Mouse (Mus musculus): Measurements from ENCODE around the gene Ociad1.
"Not testable (repeated sequence)": the region's sequence is repeated elsewhere in the genome, so short reads cannot be mapped to it uniquely, and the experiment has no call there.

Gene Ociad1

GRCm38 (mm10) chr5:73284046-73284445 is 8.5 kb upstream of the Ociad1 start:
- DNase-seq (ENCODE audit: extremely low read depth, low read depth, low spot score) = no peak

DNA sequence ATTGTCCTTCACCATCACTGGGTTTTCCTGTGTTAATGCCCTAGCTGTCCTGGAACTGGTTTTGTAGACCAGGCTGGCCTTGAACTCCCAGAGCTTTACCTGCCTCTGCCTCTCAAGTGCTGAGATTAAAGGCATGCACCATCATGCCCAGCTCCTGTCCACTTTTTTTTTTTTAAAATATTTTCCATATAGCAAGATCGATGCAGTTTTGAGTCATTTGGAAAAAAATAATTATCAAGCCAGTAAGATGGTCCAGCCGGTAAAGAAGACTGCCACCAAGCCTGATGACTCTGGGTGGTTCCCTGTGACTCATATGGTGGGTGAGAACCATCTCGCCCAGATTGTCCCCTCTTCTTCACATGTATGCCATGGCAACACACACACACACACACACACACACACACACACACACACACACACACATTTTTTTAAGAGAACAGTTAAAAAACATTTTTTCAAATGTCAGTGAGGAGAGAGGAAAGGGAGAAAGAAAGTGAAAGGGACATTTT is 7.1 kb upstream of the Ociad1 start:
- DNase-seq (ENCODE audit: extremely low read depth, low read depth, low spot score) = no peak

DNA sequence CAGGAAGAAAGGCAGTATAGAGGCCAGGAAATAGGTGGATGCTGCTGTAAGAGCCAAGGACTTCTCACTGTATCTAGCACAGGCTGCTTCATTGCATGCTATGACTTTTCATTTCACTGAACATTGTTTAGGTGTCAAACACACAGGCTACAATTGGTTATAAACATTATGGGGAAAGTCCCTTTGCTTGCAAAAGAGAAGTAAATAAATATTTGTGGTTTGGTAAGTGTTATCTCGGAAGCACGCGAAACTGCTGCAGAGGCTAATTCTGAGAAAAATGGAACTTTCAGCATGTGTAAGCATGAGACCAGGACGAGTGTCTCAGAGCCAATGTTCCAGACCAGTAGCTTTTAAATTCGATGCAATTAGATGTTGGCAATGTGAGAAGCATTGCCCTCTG is 6.0 kb upstream of the Ociad1 start:
- no peak for DNase-seq (ENCODE audit: extremely low read depth, low read depth, low spot score)

DNA sequence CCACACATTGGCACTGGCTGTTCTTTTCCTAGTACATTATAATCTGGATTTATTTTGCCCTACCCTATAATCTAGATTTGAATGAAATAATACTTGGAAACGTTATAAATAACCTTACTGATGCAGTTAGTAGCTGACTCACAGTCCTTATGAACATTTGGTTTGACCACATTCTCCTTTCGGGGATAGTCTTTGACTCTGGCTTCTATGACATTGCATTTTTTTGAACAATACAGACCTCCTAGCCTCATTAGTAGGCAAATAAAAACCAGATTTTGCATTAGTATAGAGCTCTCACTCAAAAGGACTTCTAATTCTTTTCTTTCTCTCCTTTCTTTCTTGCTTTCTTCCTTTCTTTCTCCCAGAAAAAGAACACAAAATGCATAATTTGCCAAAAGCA is 2.7 kb upstream of the Ociad1 start:
- DNase-seq (ENCODE audit: extremely low read depth, low read depth, low spot score) = no peak

DNA sequence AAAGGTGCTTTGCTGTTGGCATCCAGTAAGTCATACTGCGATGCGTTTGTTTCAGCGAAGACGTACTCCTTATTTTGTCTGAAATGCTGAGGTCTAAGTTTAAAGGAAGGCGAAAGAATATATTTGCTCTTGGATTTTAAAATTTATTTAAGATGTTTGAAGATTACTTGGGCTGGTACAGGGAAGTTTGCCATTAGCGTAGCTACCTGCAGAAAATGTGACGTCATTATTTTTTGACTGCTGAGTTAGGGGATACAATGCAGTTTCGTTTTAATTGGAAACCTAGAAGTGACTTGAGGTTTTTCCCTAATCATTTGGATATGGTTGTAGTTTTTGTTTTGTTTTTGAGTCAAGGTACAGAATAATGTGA is 859 bp downstream of the Ociad1 start:
- no peak for DNase-seq (ENCODE audit: extremely low read depth, low read depth, low spot score)

DNA sequence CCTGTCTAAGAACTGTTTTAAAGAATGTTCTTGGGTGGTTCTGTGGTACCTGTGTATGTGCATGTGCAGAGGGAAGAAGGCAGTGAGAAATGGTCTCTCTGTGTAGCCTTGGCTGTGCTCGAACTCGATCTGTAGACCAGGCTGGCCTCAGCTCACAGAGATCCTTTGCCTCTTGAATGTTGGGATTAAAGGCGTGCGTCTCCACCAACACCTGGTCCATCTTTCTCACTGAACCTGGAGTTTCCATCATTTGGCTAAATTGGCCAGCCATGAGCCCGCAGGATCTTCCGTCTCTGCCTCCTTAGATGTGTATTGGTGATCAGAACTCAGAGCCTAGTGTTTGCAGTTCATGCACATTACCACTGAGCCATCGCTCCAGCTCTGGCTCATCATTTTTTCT is 2.4 kb downstream of the Ociad1 start:
- DNase-seq (ENCODE audit: extremely low read depth, low read depth, low spot score) = no peak

- no peak for DNase-seq (ENCODE audit: extremely low read depth, low read depth, low spot score)
Measured at GRCm38 (mm10) chr5:73295916-73296315, 3.3 kb downstream of the Ociad1 start.

DNA sequence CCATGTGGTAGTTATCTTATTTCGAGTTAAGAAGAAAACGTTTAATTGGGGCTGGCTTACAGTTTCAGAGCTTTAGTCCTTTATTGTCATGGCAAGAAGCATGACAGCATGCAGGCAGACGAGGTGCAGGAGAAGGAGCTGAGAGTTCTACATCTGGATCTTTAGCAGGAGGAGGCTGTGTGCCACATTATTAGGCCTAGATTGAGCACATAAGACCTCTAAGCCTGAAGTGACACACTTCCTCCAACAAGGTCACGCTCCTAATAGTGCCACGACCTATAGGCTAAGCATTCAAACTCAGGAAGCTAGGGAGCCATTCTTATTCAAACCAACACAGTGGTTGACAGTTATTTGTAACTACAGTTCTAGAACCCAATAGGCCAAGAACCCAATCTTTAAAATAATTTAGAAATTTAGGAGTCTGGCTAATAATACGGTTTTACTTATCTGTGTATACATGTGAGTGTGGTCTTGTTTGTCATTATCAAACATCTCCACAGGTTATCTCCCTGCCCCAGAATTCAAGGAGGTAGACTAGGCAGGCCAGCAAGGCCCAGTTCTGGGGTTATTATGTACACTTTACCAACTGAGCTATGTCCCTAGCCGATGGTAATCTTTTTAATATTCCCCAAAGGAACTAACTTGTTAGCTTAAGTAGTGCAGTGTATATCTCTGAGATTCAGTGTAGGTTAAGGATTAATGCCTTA is 9.2 kb downstream of the Ociad1 start:
- DNase-seq (ENCODE audit: extremely low read depth, low read depth, low spot score) = no peak

DNA sequence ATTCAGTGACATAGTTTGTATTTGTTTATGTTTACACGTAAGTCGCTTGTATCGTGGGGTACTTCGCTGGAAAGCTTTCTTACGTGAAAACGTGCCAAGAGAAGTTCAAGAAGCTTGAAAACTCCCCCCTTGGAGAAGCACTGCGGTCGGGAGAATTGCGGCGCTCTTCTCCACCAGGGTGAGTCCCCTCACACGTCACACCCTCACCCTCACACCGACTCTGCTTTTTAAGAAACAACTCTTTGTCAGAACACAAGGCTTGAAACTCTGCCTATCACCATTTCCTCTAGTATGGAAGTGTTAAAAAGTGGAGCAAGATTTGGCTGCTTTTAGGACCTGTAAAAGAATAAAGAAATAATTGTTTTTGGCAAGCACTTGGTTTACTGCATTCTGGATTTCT is 11.9 kb downstream of the Ociad1 start:
- DNase-seq (ENCODE audit: extremely low read depth, low read depth, low spot score) = no peak

GRCm38 (mm10) chr5:73306486-73306885 is 13.9 kb downstream of the Ociad1 start:
- no peak for DNase-seq (ENCODE audit: extremely low read depth, low read depth, low spot score)

DNA sequence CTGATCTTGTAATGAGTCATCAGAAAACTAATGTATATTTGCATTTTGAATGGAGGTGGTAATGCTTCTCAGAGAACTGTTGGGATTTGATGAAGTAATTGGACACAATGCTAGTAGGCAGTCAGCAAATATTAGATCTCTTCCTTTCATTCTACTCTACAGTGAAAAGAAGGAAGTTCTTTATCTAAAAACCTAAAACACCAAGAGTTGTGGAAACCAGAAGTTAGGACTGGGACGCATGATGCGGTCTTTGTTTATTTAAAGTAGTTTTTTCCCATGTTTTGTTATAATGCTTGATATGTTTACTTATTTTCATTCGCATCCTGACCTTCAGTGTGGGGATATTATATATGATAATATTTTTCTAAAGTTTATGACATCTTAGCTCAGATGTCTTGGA is 14.7 kb downstream of the Ociad1 start:
- DNase-seq (ENCODE audit: extremely low read depth, low read depth, low spot score) = no peak

DNA sequence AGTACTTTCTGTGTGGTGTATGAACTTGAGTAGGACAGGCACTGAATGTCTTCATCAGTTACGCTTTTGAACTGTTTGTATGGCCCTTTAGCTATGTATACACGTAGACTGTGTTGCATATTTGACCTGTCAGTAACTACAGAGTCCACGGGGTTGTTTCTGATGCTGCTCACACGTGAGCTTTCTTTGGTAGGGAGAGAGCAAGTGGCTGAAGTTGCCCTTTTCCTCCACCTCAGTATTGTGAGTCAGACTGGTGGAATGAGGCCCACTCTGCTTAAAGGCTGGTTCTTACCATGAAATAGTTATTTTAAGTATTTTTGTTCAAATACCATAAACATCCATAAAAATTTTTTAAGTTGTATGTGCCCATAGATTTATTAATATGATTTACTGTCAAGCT is 16.9 kb downstream of the Ociad1 start:
- no peak for DNase-seq (ENCODE audit: extremely low read depth, low read depth, low spot score)

DNA sequence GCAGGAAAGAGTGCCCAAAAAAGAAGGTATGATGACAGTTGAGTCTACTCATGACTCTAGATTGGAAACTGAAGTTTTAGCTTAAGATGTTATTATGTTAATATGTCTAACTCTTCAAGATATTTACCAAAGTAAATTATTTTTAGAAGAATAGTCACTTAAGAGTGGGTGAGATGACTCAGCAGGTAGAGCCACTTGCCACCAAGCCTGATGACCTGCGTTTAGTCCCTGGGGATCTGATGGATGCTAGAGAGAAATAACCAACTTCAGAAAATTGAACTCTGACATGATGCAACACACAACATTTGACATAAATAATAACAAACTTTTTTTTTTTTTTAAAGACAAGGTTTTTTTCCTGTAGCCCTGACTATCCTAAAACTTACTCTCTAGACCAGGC is 17.8 kb downstream of the Ociad1 start:
- DNase-seq (ENCODE audit: extremely low read depth, low read depth, low spot score) = no peak

- no peak for DNase-seq (ENCODE audit: extremely low read depth, low read depth, low spot score)
Measured at GRCm38 (mm10) chr5:73311458-73311857, 18.9 kb downstream of the Ociad1 start.

- DNase-seq (ENCODE audit: extremely low read depth, low read depth, low spot score) = no peak
Measured at GRCm38 (mm10) chr5:73313591-73313990, 21.0 kb downstream of the Ociad1 start.

GRCm38 (mm10) chr5:73314654-73315053 is 22.1 kb downstream of the Ociad1 start:
- peak; percentile 43 for DNase-seq (ENCODE audit: extremely low read depth, low read depth, low spot score)

- DNase-seq (ENCODE audit: extremely low read depth, low read depth, low spot score) = no peak
Measured at GRCm38 (mm10) chr5:73319306-73319705, 26.7 kb downstream of the Ociad1 start.

DNA sequence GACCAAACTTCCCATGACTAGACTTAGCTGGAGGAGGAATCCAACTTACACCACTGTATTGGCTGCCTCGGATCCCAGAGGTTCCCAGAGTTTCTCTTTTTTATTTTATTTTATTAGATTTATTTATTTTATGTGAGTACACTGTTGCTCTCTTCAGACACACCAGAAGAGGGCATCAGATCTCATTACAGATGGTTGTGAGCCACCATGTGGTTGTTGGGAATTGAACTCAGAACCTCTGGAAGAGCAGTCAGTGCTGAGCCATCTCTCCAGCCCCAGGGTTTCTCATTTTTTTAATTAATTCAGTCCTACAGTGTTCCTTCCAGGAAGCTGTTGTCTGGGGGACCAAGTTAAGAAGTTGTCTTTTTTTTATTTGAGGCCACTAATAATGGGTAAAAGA is 30.1 kb downstream of the Ociad1 start:
- not testable (repeated sequence) for DNase-seq (ENCODE audit: extremely low read depth, low read depth, low spot score)

GRCm38 (mm10) chr5:73323602-73324001 is 31.0 kb downstream of the Ociad1 start:
- no peak for DNase-seq (ENCODE audit: extremely low read depth, low read depth, low spot score)

DNA sequence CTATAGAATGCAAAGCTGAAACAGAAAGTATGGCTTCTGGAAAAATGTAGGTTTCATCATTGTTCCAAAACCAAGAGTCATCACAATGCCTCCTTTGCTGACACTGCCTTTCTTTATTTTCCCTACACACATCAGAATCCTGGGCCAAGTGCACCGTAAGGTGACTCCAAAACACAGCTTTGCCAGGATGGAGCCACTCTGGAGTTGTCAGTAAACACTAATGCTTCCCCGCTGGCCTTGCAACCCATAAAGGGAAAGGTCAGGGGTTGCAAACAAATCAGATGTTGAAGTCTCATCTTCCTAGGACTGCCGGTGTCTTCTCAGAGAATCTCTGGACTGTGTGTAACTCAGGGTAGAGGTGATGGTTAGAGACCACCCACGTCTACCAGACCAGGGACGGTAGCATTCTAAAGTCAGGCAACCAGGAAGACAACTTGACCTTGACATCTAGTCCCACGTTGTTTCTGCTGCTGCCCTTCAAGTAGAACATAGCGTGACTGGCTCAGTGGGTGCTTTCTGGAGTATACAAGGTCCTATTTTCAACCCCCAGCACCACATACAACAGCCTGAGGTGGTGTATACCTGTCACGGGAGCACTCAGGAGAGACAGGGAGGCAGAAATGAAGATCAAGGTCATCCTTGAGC is 32.1 kb downstream of the Ociad1 start:
- DNase-seq (ENCODE audit: extremely low read depth, low read depth, low spot score) = no peak

DNA sequence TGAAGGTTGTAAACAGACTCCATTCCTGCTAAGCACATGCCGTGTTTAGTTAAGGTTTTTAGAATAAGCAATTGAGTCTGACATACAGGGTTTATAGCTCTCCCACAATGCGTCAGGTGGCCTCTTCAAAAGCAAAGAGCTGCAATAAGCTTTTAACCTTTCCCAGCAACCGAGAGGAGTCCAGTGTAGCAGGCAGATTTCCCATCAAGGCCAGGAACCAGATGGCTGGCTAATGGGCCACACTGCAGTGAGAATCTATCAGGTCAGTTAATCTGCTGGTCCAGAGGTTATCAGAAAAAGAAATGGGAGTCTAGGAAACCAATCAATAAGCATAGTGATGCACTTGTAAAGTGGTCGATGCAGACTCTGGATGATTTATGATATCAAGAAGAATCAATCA is 38.4 kb downstream of the Ociad1 start:
- DNase-seq (ENCODE audit: extremely low read depth, low read depth, low spot score) = no peak

- no peak for DNase-seq (ENCODE audit: extremely low read depth, low read depth, low spot score)
Measured at GRCm38 (mm10) chr5:73336448-73336847, 43.9 kb downstream of the Ociad1 start.

All from fat pad, adult 2 months (tissue).